Mouse (Mus musculus): Measurements from ENCODE around the gene Pla2g4e.

DNA sequence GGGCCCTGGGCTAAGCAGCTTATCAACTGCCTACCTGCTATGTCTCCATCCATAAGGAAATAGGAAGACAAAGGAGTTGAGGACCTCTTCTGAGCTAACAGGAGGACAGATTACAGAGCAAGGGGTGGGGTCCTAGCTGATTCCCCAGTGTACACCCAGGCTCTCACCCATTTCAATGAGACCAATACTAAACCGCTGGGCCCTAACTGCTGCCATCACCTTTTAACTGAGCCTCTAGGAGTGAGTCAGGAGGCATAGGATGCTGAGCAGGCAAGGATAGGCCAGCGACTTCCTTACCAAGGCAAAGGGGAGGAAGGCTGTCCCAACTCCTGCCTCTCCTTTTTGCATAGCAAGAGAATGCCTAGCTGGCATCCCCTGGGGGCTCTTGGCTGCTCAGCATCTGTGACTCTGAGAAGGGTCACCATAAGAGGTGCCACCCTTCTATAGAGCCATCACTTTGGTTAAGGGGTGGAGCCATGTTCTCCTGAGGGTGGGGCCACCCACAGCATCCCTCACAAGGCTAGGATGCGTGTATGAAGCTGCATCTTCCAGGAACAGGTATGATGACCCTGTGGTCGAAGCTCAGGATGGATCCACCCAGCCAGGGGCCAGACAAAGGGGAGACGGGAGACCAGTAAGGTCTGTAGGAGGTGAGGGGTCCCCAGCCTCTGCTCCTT, 2.2 kb downstream of the Pla2g4e start:
- TF ChIP-seq EP300 (optimal IDR thresholded peaks at IDR 0.05) (no peak), CTCF (IDR thresholded peaks at IDR 0.05; ENCODE audit: low read depth) (no peak)
